Comparison of ENCODE assay signal across 21 mouse cellular contexts in genomic region chr11:108836706-108837105, GRCm38 (mm10).
DNase-seq lines count a peak whose midpoint lies in the region; ATAC-seq lines count a peak whose summit lies in the region.
"Had no signal": no experiment of that assay in that cellular context is flagged by ENCODE, and none has a peak within 500 bp of the region (broad histone marks: within the 10 kb centered on the region; RNA-seq: fewer than 3 reads in every experiment).

No protein-coding gene starts in this region.

- peak overlapping the region; percentile 29; the same call in 1 of the 2 replicates for H3K27ac ChIP-seq in limb, embryonic 12.5 days
- no peak overlapping the region for H3K27ac ChIP-seq in limb, embryonic 10.5 days
- H3K27ac ChIP-seq in embryonic facial prominence, embryonic 10.5 days (replicated peaks): no peak overlapping the region
- H3K27ac ChIP-seq: lung, embryonic 15.5 days; neural tube, embryonic 13.5 days had no signal

- H3K4me1 ChIP-seq in limb, embryonic 12.5 days (replicated peaks): peaks cover 5% of the 10 kb centered on the region; the same call in 1 of the 2 replicates
- H3K4me1 ChIP-seq in limb, embryonic 10.5 days: peaks cover 18% of the 10 kb centered on the region
- H3K4me1 ChIP-seq in embryonic facial prominence, embryonic 10.5 days: peaks cover 12% of the 10 kb centered on the region
- H3K4me1 ChIP-seq: lung, embryonic 15.5 days; neural tube, embryonic 13.5 days had no signal

- intact Hi-C loops in heart, postnatal 10 days (cut with DNase I): no loop called here

- no peaks in the 10 kb centered on the region for H3K9me3 ChIP-seq in limb, embryonic 12.5 days
- no peaks in the 10 kb centered on the region for H3K9me3 ChIP-seq in limb, embryonic 10.5 days (replicated peaks)
- no peaks in the 10 kb centered on the region for H3K9me3 ChIP-seq in embryonic facial prominence, embryonic 10.5 days
- H3K9me3 ChIP-seq: lung, embryonic 15.5 days; neural tube, embryonic 13.5 days had no signal

- no peak for ATAC-seq in limb, embryonic 12.5 days (ENCODE audit: insufficient number of reproducible peaks, insufficient read depth, low FRiP score, low TSS enrichment, low read depth)
- ATAC-seq: CD4-positive, CD25-positive, alpha-beta regulatory T cell, adult 4 months; forebrain, postnatal 0 days; hindbrain, embryonic 16.5 days had no signal

- H3K4me2 ChIP-seq in limb, embryonic 12.5 days: no peak overlapping the region
- H3K4me2 ChIP-seq: liver, embryonic 11.5 days; lung, embryonic 15.5 days; neural tube, embryonic 13.5 days had no signal

- H3K9ac ChIP-seq in limb, embryonic 12.5 days (replicated peaks): no peak overlapping the region
- H3K9ac ChIP-seq: forebrain, postnatal 0 days; lung, embryonic 15.5 days; neural tube, embryonic 13.5 days had no signal

- H3K36me3 ChIP-seq in limb, embryonic 12.5 days: no peaks in the 10 kb centered on the region
- H3K36me3 ChIP-seq in limb, embryonic 10.5 days: no peaks in the 10 kb centered on the region
- no peaks in the 10 kb centered on the region for H3K36me3 ChIP-seq in embryonic facial prominence, embryonic 10.5 days (replicated peaks)
- H3K36me3 ChIP-seq: lung, embryonic 15.5 days; neural tube, embryonic 13.5 days had no signal

- 64% methylated on average over 4 of the region's 4 CpGs for WGBS in limb, embryonic 12.5 days
- 88% methylated on average over 4 of the region's 4 CpGs for WGBS in limb, embryonic 10.5 days
- 67% methylated on average over 4 of the region's 4 CpGs for WGBS in embryonic facial prominence, embryonic 10.5 days

- no peak overlapping the region for H3K4me3 ChIP-seq in limb, embryonic 12.5 days (replicated peaks)
- no peak overlapping the region for H3K4me3 ChIP-seq in limb, embryonic 10.5 days
- H3K4me3 ChIP-seq in embryonic facial prominence, embryonic 10.5 days: no peak overlapping the region
- H3K4me3 ChIP-seq: lung, embryonic 15.5 days; neural tube, embryonic 13.5 days had no signal

- DNase-seq in limb, embryonic 10.5 days (ENCODE audit: low spot score): no peak
- DNase-seq in embryo, embryonic 10.5 days (ENCODE audit: low spot score): peak; percentile 26
- peak; percentile 32 for DNase-seq in embryonic facial prominence, embryonic 10.5 days (ENCODE audit: low spot score)
- DNase-seq in retina, embryonic 14.5 days (ENCODE audit: low spot score): peak; percentile 82
- DNase-seq in heart, postnatal 10 days: no peak
- no peak for DNase-seq in kidney, adult 18-20 months
- DNase-seq: adrenal gland, postnatal 14 days; cerebellum, adult 11-12 months; cerebellum, postnatal 14 days; forebrain, postnatal 0 days; kidney, adult 9 months; kidney, postnatal 10 days; layer of hippocampus, postnatal 36 days; right cerebral cortex, postnatal 14 days; thymus, postnatal 4 days had no signal

- H3K27me3 ChIP-seq in limb, embryonic 12.5 days: no peaks in the 10 kb centered on the region
- no peaks in the 10 kb centered on the region for H3K27me3 ChIP-seq in limb, embryonic 10.5 days (ENCODE audit: low read depth, poor library complexity, severe bottlenecking)
- H3K27me3 ChIP-seq in embryonic facial prominence, embryonic 10.5 days (replicated peaks; ENCODE audit: low read depth, poor library complexity, severe bottlenecking): no peaks in the 10 kb centered on the region
- H3K27me3 ChIP-seq: lung, embryonic 15.5 days; neural tube, embryonic 13.5 days had no signal

Comparison
In these comparisons a context has a peak if more than half of its experiments do, and no peak if none do; other contexts are left out.
1. DNase-seq: peak in embryo, embryonic 10.5 days (single experiment), embryonic facial prominence, embryonic 10.5 days (single experiment) and retina, embryonic 14.5 days (single experiment); none in limb, embryonic 10.5 days (single experiment), heart, postnatal 10 days (0 of 2) and kidney, adult 18-20 months (single experiment).